Mouse (Mus musculus) right cerebral cortex, postnatal 25 days (tissue): ENCODE data around the gene Gm39653.
"Not testable (repeated sequence)": the region's sequence is repeated elsewhere in the genome, so short reads cannot be mapped to it uniquely, and the experiment has no call there.

Source experiments
- DNase-seq: peaks from one replicate; pipeline ENCODE4 v3.0.0; 2022

The Gm39653 gene

DNA sequence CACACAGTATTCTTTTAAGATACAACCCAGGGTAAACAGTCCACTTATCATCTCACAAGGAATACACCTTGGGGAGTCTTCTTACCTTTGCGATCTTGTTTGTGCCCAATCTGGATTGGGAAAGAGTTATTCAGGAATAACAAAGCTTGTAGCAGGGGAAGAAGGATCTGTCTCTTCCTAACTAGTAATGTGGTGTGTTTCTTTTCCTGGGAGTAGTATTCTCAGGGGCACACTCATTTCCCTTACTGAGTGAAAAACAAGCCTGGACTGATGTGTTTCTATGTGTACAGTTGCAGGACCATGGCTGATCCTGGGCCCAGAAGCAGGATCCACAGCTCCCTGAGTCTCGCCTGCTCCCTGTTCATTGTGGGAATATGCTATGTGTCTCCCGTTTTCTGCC is at the start of gene Gm39653:
TSS of gene Gm39653 (plus strand) at position 301 of the 400 bp plus-strand sequence.
- DNase-seq = no peak

DNA sequence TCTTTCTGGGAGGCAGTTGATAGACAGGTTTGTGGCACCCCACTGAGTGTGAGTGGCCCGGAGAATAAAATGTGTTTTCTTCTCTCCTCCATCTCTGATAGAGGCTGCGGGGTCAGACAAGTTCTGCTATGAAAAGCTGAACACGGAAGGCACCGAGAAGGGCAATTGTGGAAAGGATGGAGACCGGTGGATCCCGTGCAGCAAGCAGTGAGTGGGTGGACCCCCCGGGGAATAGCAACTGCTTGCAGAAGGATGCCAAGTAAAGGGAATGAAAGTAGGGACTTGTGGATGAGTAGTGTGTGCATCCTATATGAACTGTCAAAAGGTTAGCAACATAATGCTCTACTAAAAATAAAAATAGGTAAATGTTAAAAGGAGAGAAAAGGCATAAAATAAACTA is 49.3 kb upstream of the Gm39653 start:
- DNase-seq = no peak

DNA sequence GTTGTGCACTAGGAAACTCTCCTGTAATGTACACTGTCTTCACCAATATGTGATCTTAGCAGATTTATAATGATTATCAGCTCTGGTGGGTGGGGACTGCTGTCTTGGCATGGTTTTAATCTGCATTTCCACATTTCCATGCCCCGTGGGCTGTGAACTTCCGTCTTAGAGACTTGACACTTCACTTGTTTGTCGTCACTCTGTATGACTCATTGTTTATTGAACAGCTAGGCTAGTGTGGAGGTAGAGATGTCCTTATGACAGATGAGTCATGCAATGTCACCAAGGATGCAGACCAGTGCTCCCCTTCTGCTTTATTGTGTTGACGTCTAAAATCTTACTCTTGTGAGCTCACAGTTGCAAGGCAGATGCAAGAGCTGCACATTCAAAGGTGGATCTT is 48.7 kb upstream of the Gm39653 start:
- no peak for DNase-seq

DNA sequence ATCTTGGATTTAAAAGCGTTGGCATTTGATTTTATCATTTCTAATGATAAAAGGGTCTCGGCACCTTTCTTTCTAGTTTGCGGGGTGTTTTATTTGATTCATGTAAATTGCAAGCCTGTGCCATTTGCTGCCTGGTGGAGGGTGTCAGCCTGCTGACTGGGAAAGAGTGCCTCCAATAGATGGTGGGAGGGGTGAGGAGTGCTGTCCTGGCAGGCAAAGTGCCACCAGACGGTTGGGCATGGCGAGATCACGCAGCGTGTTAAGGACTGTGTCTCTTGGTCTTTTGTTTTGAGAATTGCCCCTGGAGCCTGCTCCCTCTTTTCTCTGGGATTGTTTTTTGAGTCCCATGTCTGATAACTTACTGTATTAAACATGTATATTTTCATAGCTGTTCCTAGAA is 43.5 kb upstream of the Gm39653 start:
- DNase-seq = no peak

GRCm38 (mm10) chr1:63573432-63573831 is 42.3 kb upstream of the Gm39653 start:
- no peak for DNase-seq

DNA sequence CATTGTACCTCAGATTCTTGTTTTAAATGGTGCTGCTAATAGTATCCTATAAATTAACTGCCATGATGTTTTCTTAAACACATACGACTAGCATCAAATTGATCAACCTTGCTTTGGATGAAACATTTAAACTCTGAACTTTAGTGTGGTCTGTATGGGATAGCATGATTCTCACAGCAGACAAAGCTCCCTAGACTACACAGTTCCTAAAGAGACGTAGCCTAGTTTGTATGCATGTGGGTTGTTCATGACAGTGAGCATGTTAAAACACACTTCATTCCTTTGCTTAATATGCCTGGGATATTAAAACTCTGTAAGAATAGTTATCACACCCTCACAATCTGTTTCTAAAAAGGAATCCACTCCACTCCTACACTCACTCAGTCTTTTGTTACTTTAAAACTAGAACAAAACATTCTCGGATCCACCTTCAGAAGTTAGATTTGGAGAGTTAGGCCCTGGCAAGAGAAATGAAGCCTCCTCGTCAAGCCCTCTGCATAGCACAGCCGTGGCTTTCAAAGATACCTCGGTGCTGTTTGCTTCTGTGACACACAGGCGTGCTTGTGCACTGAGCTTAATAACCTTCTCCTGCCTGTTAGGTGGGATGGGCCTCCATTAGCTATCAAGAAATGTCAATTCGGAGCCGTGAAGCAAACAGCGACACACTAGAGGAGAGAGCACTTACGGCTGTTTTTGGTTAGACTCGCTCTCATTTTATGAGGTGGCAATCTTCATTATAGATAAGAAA is 41.7 kb upstream of the Gm39653 start:
- no peak for DNase-seq

DNA sequence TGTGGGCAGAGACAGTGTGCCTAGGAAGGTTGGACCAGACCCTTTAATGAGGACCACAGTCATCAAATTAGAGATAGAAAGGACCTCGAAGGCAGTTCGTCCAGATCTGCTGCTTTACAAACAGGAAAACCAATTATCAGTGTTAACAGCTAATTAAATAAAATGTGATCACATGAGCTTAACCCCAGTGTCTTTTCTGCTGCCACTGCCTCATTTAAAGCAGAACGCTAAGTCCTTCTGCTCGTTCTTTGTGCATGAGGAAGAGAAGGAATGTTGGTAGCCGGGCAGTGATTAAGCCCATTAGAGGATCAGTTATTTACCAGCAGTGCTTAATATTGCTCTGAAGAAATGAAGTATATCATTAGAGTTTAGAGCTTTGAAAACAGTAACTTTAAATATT is 39.0 kb upstream of the Gm39653 start:
- DNase-seq = no peak

- DNase-seq = no peak
These were observed 36.6 kb upstream of the Gm39653 start for GRCm38 (mm10) chr1:63579153-63579552.

DNA sequence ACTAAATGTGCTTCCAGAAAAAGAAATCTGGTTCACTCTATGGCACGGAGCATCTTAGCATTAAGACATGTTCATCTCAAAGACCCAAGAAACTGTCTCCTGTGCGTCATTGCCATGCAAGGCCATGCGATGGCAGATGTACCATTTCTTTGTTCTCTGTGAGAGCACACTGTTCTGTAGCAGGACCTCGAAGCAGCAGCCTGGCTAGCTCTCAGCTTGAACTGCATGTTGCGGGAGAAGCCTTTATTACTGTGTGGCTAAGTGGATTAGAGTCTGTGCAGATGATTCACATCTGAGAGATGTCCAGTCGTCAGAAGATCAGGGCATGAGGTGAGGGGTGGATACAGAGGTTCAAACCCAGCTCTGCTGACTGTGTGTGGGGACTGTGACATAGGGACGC is 28.9 kb upstream of the Gm39653 start:
- DNase-seq = no peak

GRCm38 (mm10) chr1:63603870-63604500 is 11.8 kb upstream of the Gm39653 start:
- DNase-seq = no peak

GRCm38 (mm10) chr1:63609613-63610012 is 6.2 kb upstream of the Gm39653 start:
- no peak for DNase-seq

GRCm38 (mm10) chr1:63614594-63614993 is 1.2 kb upstream of the Gm39653 start:
- DNase-seq = no peak

- DNase-seq = no peak
These were observed 12.4 kb downstream of the Gm39653 start for GRCm38 (mm10) chr1:63628211-63628610.

GRCm38 (mm10) chr1:63630390-63630789 is 14.6 kb downstream of the Gm39653 start:
- DNase-seq = not testable (repeated sequence)

DNA sequence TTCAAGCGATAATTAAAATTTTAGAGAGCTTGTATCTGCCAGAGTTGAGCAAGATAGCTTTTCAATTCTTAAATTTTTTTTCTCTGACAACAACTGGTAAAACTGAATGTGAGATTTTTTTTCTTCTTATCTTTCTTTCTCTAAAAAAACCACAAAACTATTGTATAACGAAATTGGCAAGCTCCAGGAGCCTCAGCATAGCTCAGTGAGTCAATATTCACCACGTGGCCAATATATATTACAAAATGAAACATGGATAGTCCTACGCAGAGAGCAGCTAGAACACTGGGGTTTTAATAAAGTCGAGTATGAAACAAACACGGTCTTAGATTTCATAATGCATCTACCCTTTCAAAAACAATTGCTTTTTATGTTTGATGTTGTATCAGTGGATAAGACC is 24.2 kb downstream of the Gm39653 start:
- DNase-seq = no peak

DNA sequence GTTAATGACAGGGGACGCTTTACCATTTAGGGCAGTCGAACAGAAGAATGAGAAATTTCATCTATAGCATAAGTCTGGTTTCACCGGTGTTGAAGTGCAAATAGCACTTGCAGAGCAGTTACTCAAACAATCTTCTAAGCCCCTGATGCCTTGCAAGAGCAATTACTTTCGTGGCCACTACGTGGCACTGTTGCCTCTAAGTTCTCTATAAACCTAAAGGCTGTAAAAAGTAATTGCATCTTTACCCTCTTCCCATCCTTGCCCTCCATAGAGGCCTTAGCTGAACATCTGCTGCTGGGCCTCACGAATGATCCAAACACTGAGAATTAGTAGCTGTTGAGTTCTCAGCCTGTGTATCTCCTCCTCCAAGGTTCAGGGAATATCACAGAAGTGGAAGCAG is 42.2 kb downstream of the Gm39653 start:
- DNase-seq = peak; percentile 64

GRCm38 (mm10) chr1:63659591-63659990 is 43.8 kb downstream of the Gm39653 start:
- DNase-seq = no peak

GRCm38 (mm10) chr1:63666089-63666488 is 50.3 kb downstream of the Gm39653 start:
- no peak for DNase-seq

DNA sequence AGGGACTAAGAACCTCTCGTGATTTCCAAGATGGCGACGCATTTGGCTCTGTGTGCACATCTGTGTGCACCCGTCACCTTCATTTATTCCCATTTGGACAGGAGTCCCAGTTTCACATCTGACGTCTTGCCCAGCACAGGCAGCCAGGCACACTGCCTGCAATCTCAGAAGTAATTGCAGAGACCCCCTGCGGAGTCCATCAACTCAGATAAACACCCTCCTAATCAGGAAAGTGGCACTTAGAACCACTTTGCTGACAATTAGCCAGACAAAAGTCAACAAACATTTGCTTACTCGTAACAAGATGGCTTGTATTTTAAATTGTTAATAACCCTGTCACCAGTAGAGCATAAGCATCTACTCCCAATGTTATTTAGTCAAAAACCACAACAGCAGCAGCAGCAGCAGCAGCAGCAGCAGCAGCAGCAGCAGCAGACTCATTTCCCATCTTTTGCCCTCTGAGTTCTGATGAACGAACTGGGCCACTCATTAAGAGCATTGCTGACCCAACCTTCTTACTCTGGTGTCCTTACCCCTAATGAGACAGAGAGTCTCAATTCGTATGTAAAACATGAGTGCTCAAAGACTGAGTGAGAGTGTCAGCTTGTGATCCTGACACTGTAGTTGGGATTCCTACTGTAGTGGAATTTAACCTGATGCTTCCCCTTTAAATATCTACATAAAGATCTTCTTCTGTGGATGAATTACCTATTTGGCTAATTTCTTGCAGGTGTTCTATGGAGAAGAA is 51.6 kb downstream of the Gm39653 start:
- no peak for DNase-seq

DNA sequence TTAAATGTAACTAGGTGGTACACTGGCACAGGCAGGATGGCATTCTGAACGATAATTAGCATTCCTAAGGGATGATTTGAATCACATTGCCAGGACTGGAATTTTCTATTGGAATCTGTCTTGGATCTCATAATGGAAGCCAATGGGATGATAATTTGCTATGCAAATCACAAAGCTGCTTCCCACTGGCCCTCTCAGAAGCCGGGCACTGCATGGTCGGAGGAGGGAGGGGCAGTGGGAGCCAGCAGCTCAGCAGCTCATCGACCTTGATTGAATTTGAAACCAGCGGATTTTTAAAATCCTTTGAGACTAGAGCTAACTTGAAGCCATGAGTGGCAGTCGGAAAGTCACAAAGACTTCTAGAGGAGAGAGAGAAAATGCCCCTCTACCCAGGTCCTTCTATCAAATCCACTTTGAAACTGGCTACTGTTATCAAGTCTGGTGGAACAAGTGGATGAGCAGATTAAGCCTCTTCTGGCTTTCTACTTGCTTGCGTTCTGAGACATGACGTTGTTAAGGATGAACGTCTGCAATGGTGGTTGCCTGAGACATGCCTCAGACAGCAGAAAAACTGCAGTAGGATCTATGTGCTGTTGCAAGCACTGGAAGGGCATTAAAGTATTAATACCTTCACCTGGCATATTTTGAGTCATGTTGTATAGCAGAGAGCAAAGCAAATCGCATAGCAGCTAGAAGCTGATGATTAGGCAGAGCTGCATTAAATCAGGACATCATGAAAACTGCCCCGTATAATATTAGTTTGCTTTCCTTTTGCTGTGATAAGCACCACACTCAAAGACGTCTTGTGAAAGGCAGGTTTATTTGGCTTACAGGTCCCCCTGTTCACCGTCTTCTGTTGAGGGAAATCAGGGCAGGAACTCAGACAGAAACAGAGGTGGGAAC is 52.4 kb downstream of the Gm39653 start:
- peak; percentile 4 for DNase-seq

- DNase-seq = peak; percentile 5
These were observed 53.0 kb downstream of the Gm39653 start for GRCm38 (mm10) chr1:63668852-63669160.
